Mouse (Mus musculus): ENCODE data around the gene Ube2k.

DNA sequence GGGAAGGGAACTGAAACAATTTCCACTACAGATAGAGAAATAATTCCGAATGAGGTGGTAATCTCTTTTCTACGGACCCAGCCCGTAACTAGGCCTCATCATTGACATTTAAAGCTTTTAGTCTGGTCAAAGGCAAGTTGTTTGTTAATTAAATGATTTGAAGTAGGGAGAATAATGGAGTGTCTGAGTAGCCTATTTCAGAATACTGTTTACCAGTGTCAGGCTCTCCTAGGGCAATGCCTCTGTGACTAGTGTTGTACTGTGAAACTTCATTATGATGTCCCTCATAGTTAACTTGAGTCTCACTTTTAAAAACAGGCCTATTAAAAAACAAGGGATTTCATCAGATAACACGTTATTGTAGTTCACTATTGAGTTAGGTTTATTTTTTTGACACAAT lies 1.1 kb downstream of the Ube2k start:
- TF ChIP-seq CTCF (IDR thresholded peaks at IDR 0.05) (no peak), POLR2A (IDR thresholded peaks at IDR 0.05; ENCODE audit: insufficient read depth, low read depth, low read length) (no peak), EP300 (IDR thresholded peaks at IDR 0.05; ENCODE audit: insufficient read depth, low read depth, low read length) (no peak)

All from heart, adult 2 months (tissue).